8 mouse cellular contexts compared by ENCODE assay signal in the genomic region with DNA sequence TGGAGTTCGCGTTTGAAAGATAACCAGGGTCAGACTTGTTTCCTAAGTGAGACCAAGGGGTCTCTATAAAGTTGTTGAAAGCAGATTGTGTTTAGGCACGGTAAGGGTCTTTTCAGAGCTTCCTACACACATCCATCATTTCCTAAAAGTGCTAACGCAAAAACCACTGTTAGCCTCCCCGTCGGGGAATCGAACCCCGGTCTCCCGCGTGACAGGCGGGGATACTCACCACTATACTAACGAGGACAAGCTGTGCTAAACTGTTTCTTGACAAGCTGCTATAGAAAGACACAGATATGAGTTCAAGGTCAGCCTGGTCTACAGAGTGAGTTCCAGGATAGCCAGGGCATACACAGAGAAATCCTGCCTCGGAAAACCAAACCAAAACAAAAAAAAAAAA. TPM values are rescaled to one million over a fixed set of nuclear protein-coding genes. Genes with fewer than 3 reads are reported as not detected.
DNase-seq lines count a peak whose midpoint lies in the region; ATAC-seq and TF ChIP-seq lines count a peak whose summit lies in the region.

No protein-coding gene starts in this region.

- H3K9ac ChIP-seq in intestine, embryonic 16.5 days (ENCODE audit: low read depth, low read length): peak overlapping the region; percentile 50; the same call in 1 of the 2 replicates

- DNase-seq in cerebellum, adult 2 months: peak; percentile 67 to 71
- no peak for DNase-seq in cerebellum, adult 11-12 months
- peak; percentile 88 for DNase-seq in embryo, embryonic 11 days
- peak; percentile 69 to 73 for DNase-seq in gastrocnemius, postnatal 4 days (ENCODE audit: low spot score in 2 of 2)
- peak; percentile 84 to 88 for DNase-seq in left cerebral cortex, postnatal 36 days (ENCODE audit: low spot score in 2 of 2)
- peak; percentile 93 for DNase-seq in mesoderm, embryonic 11.5 days (ENCODE audit: low read depth, low spot score)
- DNase-seq in skeletal muscle tissue, adult 2 months (ENCODE audit: low read depth, low spot score): peak; percentile 80

- H3K27ac ChIP-seq in cerebellum, adult 2 months (ENCODE audit: insufficient read depth, low read length): no peak overlapping the region
- 0 out of 2 replicates have a peak overlapping the region, but pooled peaks have one; percentile 57 for H3K27ac ChIP-seq in intestine, embryonic 16.5 days (ENCODE audit: low read length)

- peaks cover 3% of the 10 kb centered on the region; the same call in 1 of the 2 replicates for H3K4me1 ChIP-seq in cerebellum, adult 2 months (ENCODE audit: control insufficient read depth, insufficient read depth, low read length)
- H3K4me1 ChIP-seq in intestine, embryonic 16.5 days (ENCODE audit: control insufficient read depth, insufficient read depth, low read length): peaks cover 18% of the 10 kb centered on the region

- intact Hi-C loops in left cerebral cortex, postnatal 36 days (cut with DNase I): no loop called here

- no peak overlapping the region for H3K4me3 ChIP-seq in cerebellum, adult 2 months (replicated peaks; ENCODE audit: insufficient read depth, low read depth, low read length)
- peak overlapping the region; percentile 47 for H3K4me3 ChIP-seq in intestine, embryonic 16.5 days (ENCODE audit: low read length)

- H3K27me3 ChIP-seq in cerebellum, adult 2 months (ENCODE audit: control insufficient read depth, insufficient read depth, low read length): no peaks in the 10 kb centered on the region
- H3K27me3 ChIP-seq in intestine, embryonic 16.5 days (replicated peaks; ENCODE audit: control insufficient read depth, insufficient read depth, low read length): no peaks in the 10 kb centered on the region

- peaks cover 4% of the 10 kb centered on the region; the same call in 1 of the 2 replicates for H3K36me3 ChIP-seq in intestine, embryonic 16.5 days (ENCODE audit: control insufficient read depth, insufficient read depth, low read length)

- no peak for TF ChIP-seq CTCF in cerebellum, adult 2 months (IDR thresholded peaks at IDR 0.05; ENCODE audit: borderline replicate concordance, insufficient read depth, low read depth, low read length)

- no peaks in the 10 kb centered on the region for H3K9me3 ChIP-seq in intestine, embryonic 16.5 days (ENCODE audit: control insufficient read depth, low read length)

- peak; percentile 47 for ATAC-seq in intestine, embryonic 16.5 days

- WGBS in cerebellum, adult 2 months: 15% methylated on average over 13 of the region's 13 CpGs
- WGBS in intestine, embryonic 16.5 days: 0% methylated on average over 13 of the region's 13 CpGs

- H3K4me2 ChIP-seq in intestine, embryonic 16.5 days (ENCODE audit: low read depth, low read length): peak overlapping the region; percentile 52

- TF ChIP-seq POLR2A in cerebellum, adult 2 months (IDR thresholded peaks at IDR 0.05; ENCODE audit: borderline replicate concordance, insufficient read depth, low read length): no peak

RNA-seq across cellular contexts. Expression of gene Ubc, which starts 18.8 kb away (rescaled TPM):
- polyA plus RNA-seq in cerebellum, adult 2 months (2012; rRNA removed): 1,009 and 1,093 TPM in 2 replicates
- total RNA-seq in gastrocnemius, postnatal 4 days (2021): 100 to 1,000 TPM; 650 to 744 TPM
- 897 and 920 TPM in 2 replicates for polyA plus RNA-seq in intestine, embryonic 16.5 days (2015; fragmentation: Nextera tagmentation; extraction: Ambion mirVana)
- total RNA-seq in left cerebral cortex, postnatal 36 days (2021): 100 to 1,000 TPM; 817 to 877 TPM

RNA-seq across cellular contexts. Expression of gene Gm10382, which starts 19.7 kb away (rescaled TPM):
- 0.28 and 0.41 TPM in 2 replicates for polyA plus RNA-seq in cerebellum, adult 2 months (2012; rRNA removed)
- not detected for total RNA-seq in gastrocnemius, postnatal 4 days (2021)
- polyA plus RNA-seq in intestine, embryonic 16.5 days (2015; fragmentation: Nextera tagmentation; extraction: Ambion mirVana): 0.18 and 0.24 TPM in 2 replicates
- under 1 TPM in 1 of 2 experiments, not detected in 1; 0.32 TPM for total RNA-seq in left cerebral cortex, postnatal 36 days (2021)

RNA-seq across cellular contexts. Expression of gene Dhx37, which starts 25.1 kb away (rescaled TPM):
- polyA plus RNA-seq in cerebellum, adult 2 months (2012; rRNA removed): 19.6 and 21.4 TPM in 2 replicates
- 1 to 10 TPM; 6.8 to 7.8 TPM for total RNA-seq in gastrocnemius, postnatal 4 days (2021)
- polyA plus RNA-seq in intestine, embryonic 16.5 days (2015; fragmentation: Nextera tagmentation; extraction: Ambion mirVana): 8.3 and 10.2 TPM in 2 replicates
- 10 to 100 TPM; 11.2 to 11.7 TPM for total RNA-seq in left cerebral cortex, postnatal 36 days (2021)

RNA-seq across cellular contexts. Expression of gene Bri3bp, which starts 32.5 kb away (rescaled TPM):
- polyA plus RNA-seq in cerebellum, adult 2 months (2012; rRNA removed): 37.1 and 39.1 TPM in 2 replicates
- 10 to 100 TPM; 10.4 to 12.0 TPM for total RNA-seq in gastrocnemius, postnatal 4 days (2021)
- 58.2 and 58.3 TPM in 2 replicates for polyA plus RNA-seq in intestine, embryonic 16.5 days (2015; fragmentation: Nextera tagmentation; extraction: Ambion mirVana)
- 100 to 1,000 TPM in 1 of 2 experiments, 10 to 100 TPM in 1; 91.6 to 102 TPM for total RNA-seq in left cerebral cortex, postnatal 36 days (2021)
